Mouse (Mus musculus) cerebellum, adult (tissue): ENCODE measurements around the gene Nav1.

Experiments
- ATAC-seq: cut with Nextera tagmentation; 2 replicates; pipeline ENCODE4 v1.9.2; 2017; ENCODE audit warnings: mild to moderate bottlenecking, moderate library complexity, mixed read lengths; ENCODE audit not compliant: insufficient number of reproducible peaks, low FRiP score, low TSS enrichment

The Nav1 gene

GRCm38 (mm10) chr1:135607019-135607418, at the start of gene Nav1:
Gene Nav1, minus strand, starts transcription at chr1:135607295.
- ATAC-seq, result no peak

- ATAC-seq, result no peak
These were observed 46.8 kb upstream of the Nav1 start for GRCm38 (mm10) chr1:135653909-135654308.

DNA sequence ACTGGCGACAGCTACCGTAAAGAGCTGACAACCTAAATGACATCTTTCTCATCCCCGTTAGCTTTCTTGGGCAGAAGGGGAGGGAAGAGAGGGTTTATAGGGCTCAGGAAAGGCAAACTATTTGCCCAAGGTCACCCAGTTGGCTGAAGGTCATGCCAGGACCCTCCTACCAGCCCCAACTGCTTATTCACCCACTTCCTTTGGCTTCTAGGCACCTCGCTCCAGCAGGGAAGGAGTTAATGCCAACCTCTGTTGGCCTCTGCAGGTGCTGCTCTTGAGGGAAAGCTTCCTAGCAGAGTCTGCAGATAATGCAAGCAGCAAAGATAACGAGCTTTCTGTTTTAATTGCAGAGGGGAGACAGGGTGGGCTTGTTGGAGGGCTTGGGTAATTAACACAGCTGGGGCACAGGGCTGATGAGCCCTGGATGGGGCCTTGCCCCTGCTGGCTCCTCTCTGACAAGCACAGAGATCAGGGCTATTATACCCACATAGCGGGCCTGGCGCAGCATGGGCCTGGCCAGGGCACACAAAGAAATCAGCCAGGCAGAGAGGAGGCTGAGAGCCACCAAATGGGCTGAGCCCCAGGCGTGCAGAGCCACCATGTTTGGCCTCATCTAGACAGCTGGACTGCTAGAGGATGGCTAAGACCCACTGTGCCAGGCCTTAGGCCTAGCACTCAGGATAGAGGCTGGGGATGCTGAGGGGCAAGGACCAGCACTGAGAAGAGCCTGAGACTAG, 38.5 kb upstream of the Nav1 start:
- ATAC-seq, result no peak

DNA sequence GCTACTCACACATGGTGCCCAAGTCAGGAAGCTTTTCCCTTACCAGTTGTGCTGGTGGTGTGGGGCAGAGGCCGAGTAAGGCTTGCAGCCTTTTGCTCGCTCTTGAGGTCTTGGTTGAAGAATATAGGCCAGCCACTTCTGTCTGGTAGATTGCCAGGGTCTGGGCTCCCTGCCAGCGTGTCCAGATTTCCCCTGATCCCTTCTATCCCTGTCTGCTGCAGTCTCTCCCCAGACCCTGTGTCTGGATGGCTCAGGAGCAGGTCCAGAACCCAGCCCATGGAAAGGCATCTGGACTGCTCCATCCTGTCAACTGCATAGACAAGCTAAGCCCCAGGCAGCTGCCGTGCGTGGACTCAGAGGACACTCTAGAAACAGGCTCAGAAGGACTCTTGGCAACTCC, 37.0 kb upstream of the Nav1 start:
- ATAC-seq, result 0 out of 2 replicates have a peak, but pooled peaks have one; percentile 6

- no peak for ATAC-seq
These were observed 36.6 kb upstream of the Nav1 start for GRCm38 (mm10) chr1:135643691-135644090.

GRCm38 (mm10) chr1:135639853-135640252, 32.8 kb upstream of the Nav1 start:
- no peak for ATAC-seq

- ATAC-seq, result no peak
These were observed 32.0 kb upstream of the Nav1 start for GRCm38 (mm10) chr1:135639093-135639492.

GRCm38 (mm10) chr1:135637574-135638008, 30.5 kb upstream of the Nav1 start:
- ATAC-seq, result no peak

DNA sequence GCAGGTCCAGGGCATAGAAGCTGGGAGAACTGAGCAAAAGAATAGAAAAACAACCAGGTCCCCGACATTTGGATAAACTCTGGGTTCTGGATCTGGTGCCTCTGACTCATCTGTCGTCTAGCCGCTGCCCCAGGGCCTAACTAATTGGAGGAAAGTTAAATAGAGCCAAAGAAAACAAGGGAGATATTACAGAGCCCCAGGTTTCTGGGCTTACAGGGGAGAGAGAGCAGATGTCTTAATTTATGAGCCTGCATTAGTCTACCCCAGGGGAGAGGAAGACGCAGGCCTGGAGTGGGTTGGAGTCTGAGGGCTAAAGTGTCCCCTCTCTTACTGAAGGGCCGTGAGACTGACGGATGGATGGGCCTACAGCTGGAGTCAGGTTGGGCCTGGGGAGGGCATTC, 29.0 kb upstream of the Nav1 start:
- ATAC-seq, result no peak

DNA sequence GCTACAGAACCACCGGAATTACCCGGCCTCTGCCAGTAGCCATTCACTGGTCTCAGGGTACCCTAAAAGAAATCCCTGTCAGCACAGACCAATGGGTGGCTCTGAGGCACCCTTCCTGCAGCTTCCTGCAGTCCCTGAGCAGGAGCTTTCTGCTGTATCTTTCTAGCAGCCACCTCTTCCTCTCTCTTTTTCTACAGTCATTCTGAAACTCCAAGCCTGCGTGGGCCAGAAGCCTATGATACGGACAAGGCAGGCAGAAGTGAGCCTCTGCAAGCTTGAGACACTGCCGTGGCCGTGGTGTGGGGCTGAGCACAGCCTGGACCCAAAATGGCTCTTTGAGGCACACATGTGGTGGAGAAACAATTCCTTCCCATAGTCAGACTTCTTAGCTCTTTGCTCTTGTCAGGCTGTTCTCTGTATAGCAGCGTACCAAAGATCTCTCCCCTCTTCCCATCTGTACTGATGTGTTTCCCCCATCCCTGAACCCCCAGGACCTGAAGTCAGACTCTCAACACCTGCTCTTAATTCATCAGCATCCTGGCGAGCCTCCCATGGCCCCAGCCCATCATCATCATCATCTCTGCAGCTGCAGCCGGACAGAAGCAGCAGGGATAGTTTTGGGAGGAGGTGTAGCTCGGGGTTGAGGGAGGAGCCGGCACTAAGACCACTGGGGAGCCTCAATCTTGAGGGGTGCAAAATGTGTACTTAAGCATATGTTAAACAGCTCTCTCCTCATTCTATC, 28.4 kb upstream of the Nav1 start:
- ATAC-seq, result no peak

DNA sequence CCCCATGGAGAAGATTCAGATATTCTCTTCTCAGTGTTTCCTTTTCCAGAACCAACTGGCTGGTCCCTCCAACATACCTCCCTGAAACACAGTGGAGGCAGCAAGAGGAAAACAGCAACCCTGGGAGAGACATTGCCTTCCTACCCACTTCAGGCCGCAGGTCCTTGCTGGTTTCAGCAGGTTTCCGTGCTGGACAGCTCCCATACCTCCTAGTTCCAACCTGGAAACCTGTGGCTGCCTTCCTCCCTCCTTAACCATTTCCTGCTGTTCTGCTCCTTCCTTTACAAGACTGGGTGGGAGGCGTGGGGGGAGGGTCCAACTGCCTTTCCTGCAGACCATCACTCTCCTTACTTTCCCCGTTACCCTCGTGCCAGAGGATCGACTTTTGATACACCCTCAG, 27.7 kb upstream of the Nav1 start:
- ATAC-seq, result no peak

GRCm38 (mm10) chr1:135633884-135634283, 26.8 kb upstream of the Nav1 start:
- ATAC-seq, result no peak

DNA sequence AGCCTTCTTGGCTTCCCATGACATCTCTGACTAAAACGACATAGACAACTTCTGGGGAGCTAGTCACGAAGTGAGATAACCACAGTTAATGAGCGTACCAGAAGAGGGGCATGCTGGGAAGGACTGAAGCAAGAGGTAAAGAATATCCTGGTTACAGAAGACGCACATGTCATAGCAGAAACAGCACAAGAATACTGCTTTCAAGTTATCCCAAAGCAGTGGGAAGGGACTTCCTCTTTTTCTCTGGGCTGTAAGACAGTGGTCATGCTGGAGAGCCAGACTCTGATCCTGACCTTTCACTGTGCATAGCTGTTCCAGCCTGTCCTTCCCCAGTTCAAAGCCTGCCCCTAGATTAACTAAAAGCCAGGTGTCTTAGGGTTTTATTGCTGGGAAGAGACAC, 26.4 kb upstream of the Nav1 start:
- ATAC-seq, result no peak

DNA sequence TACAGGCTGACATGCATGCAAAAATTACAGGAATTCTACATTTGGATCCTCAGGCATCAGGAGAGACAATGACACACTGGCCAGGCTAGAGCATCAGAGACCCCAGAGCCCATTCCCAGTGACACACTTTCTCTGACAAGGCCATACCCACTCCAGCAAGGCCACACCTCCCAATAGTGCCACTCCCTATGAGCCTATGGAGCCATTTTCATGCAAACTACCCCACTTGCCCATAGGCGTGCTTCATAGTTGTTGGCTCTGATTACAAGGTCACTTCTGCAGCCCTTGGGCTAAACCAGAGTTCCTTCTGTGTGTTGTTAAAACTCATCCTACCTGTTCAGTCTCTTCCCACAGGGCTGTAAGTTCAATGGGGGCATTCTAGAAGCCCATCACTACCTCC, 25.1 kb upstream of the Nav1 start:
- ATAC-seq, result no peak

DNA sequence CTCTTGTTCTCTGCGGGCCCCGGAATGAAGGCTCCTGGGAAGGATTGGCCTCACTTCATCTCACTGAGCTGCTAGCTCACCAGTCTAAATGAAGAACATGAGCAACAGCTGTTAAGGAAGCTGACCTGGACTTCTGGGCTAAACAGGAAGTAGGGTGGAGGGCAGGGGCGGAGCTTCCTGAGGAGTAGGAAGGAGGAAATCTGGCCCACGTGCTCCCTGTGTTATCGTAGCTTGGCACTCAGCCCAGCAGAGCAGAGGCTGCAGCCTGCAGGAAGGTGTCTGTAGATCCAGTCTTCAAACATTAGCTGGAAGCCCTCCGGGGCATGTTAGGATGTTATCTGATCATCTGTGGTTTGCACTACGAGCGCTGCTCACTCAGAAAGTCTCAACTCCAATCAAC, 24.4 kb upstream of the Nav1 start:
- ATAC-seq, result no peak

DNA sequence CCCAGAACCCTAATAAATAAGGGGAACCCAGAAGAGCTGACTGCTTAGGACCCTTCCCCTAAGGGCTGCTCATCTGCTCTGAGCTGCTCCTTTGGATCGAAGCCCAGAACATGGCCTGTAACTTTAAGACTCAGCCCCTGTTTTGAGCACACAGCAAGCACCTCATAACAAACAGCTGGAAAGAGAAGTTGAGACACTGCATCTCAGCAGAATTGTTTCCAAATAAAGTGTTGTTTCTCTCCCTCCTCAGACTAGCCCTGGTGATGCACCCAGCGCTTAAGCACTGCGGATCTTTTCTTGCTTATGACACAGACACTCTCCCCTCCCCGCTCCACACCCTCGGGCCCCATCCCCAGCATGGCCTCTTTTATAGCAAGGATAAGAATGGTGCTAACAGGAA, 22.8 kb upstream of the Nav1 start:
- ATAC-seq, result no peak

- no peak for ATAC-seq
These were observed 19.1 kb upstream of the Nav1 start for GRCm38 (mm10) chr1:135626218-135626617.

GRCm38 (mm10) chr1:135625741-135626140, 18.6 kb upstream of the Nav1 start:
- ATAC-seq, result no peak

DNA sequence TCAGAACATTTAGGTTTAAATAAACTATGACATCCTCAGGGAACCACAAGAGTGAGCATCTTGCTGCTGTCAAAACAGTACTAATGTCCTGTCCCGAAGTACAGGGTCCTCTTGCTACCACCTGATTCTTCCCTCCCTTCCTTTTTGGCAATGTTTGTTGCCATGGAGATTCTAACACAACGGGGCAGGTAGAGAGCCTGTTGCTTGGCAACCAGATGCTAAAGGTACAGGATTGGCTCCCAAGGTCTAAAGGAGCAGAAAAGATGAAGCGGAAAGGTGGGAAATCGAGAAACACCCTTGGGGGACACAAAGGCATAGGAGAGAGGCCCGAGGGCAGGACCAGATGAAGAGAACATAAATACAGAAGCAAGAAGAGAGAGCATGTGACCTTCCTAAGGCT, 17.6 kb upstream of the Nav1 start:
- no peak for ATAC-seq

- ATAC-seq, result no peak
These were observed 16.0 kb upstream of the Nav1 start for GRCm38 (mm10) chr1:135623136-135623535.

- ATAC-seq, result no peak
These were observed 14.2 kb upstream of the Nav1 start for GRCm38 (mm10) chr1:135621307-135621706.

- ATAC-seq, result no peak
These were observed 12.9 kb upstream of the Nav1 start for GRCm38 (mm10) chr1:135619932-135620391.
